Mouse (Mus musculus) adrenal gland, adult 2 months (tissue): Measurements from ENCODE around the gene Pnp. TPM values are rescaled to one million over a fixed set of nuclear protein-coding genes. Genes with fewer than 3 reads are reported as not detected.
A peak's percentile ranks its signal among the peaks of the same experiment; 100 is the strongest.
"Not testable (repeated sequence)": the region's sequence is repeated elsewhere in the genome, so short reads cannot be mapped to it uniquely, and the experiment has no call there.

Experiments used
- DNase-seq: peaks from one replicate; pipeline ENCODE4 v3.0.0; 2021
- polyA plus RNA-seq: library from polyadenylated mRNA; depleted of rRNA; stranded (reverse); fragments of >200 nt; gene quantifications from 2 replicates; pipeline ENCODE4 v1.2.3, GENCODE M21; 2012
- total RNA-seq, 2 experiments: library from RNA; stranded (reverse); gene quantifications; 2 replicates each; pipeline ENCODE4 v1.2.3; 2021

The Pnp gene
- total and polyA plus RNA-seq, 3 experiments = 12.3 to 46.1 (median 31.2) TPM

GRCm38 (mm10) chr14:50930377-50930753 is 517 bp upstream of the Pnp start:
- DNase-seq = no peak

- no peak for DNase-seq
Measured at GRCm38 (mm10) chr14:50931493-50932020, 675 bp downstream of the Pnp start.

- DNase-seq = no peak
Measured at GRCm38 (mm10) chr14:50936649-50937048, 5.8 kb downstream of the Pnp start.

GRCm38 (mm10) chr14:50938119-50938908 is 7.4 kb downstream of the Pnp start:
- no peak for DNase-seq

GRCm38 (mm10) chr14:50938940-50939339 is 8.1 kb downstream of the Pnp start:
- no peak for DNase-seq

- peak; percentile 98 for DNase-seq
Measured at GRCm38 (mm10) chr14:50943932-50944667, 13.2 kb downstream of the Pnp start, which contains the start of gene Gm49342. Gene Gm49342 (plus strand): TSS chr14:50944517.

GRCm38 (mm10) chr14:50944668-50945033 is 13.8 kb downstream of the Pnp start:
- DNase-seq = not testable (repeated sequence)

GRCm38 (mm10) chr14:50945081-50945480 is 14.2 kb downstream of the Pnp start:
- DNase-seq = not testable (repeated sequence)

- DNase-seq = not testable (repeated sequence)
Measured at GRCm38 (mm10) chr14:50945526-50945925, 14.6 kb downstream of the Pnp start.

- no peak for DNase-seq
Measured at GRCm38 (mm10) chr14:50955487-50955886, 24.6 kb downstream of the Pnp start.

GRCm38 (mm10) chr14:50955942-50956508 is 25.1 kb downstream of the Pnp start, which contains the start of gene Pnp2:
Gene Pnp2 (plus strand): TSS chr14:50955992.
- DNase-seq = peak; percentile 70

GRCm38 (mm10) chr14:50956724-50957123 is 25.8 kb downstream of the Pnp start:
- DNase-seq = not testable (repeated sequence)

- not testable (repeated sequence) for DNase-seq
Measured at GRCm38 (mm10) chr14:50957146-50957545, 26.3 kb downstream of the Pnp start.

GRCm38 (mm10) chr14:50958289-50958995 is 27.6 kb downstream of the Pnp start:
- not testable (repeated sequence) for DNase-seq

- no peak for DNase-seq
Measured at GRCm38 (mm10) chr14:50968216-50968980, 37.5 kb downstream of the Pnp start.

- DNase-seq = no peak
Measured at GRCm38 (mm10) chr14:50969041-50969440, 38.2 kb downstream of the Pnp start.

GRCm38 (mm10) chr14:50969558-50970544 is 39.0 kb downstream of the Pnp start:
- DNase-seq = no peak

- DNase-seq = no peak
Measured at GRCm38 (mm10) chr14:50970822-50971221, 39.9 kb downstream of the Pnp start.

GRCm38 (mm10) chr14:50973054-50973453 is 42.2 kb downstream of the Pnp start:
- DNase-seq = not testable (repeated sequence)

GRCm38 (mm10) chr14:50973700-50974099 is 42.8 kb downstream of the Pnp start:
- DNase-seq = no peak
